Mouse (Mus musculus): ENCODE results near the gene Med9.

- TF ChIP-seq GATA1 (IDR thresholded peaks at IDR 0.05; ENCODE audit: borderline replicate concordance, low read length) (no peak), FLI1 (IDR thresholded peaks at IDR 0.05; ENCODE audit: low read length) (no peak)
These were observed 22.8 kb downstream of the Med9 start for GRCm38 (mm10) chr11:59970780-59971179.
